Mouse (Mus musculus): ENCODE results near the gene Car4. TPM values are rescaled to one million over a fixed set of nuclear protein-coding genes. Genes with fewer than 3 reads are reported as not detected.

Gene Car4
- not detected in 2 replicates for polyA plus RNA-seq (2012; ENCODE audit: low replicate concordance)

DNA sequence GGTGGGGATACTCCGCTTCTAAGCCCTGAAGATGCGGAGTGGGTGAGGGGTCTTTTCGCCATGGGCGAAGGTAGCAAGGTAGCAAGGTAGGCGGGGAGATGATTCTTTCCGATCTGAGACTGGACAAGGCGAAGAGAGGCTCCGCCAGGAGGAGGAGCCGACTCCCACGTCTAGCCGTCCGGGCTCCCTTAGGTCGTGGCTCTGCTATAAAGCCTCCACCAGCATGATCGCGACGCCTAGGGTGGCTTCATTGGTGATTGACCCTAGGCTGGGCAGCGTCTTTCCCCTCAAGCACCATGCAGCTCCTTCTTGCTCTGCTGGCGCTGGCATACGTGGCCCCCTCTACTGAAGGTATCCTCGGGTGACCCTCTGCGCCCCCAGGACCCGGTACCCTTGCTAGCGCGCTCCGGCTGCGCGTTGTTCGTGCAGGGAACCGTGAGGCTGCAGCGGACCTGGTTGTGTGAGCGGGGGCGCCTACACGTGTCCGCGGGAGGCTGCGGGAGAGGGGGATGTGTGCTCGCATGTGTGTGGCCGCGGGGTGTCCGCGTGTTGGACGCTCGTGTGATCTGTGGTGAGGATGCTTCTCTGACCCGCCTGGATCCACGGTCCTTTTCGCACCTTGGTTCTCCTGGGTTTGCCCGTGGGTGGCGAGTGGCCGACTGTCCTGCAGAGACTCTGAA lies at the start of gene Car4:
Gene Car4, plus strand, starts transcription at position 196 of the 680 bp plus-strand sequence.

DNA sequence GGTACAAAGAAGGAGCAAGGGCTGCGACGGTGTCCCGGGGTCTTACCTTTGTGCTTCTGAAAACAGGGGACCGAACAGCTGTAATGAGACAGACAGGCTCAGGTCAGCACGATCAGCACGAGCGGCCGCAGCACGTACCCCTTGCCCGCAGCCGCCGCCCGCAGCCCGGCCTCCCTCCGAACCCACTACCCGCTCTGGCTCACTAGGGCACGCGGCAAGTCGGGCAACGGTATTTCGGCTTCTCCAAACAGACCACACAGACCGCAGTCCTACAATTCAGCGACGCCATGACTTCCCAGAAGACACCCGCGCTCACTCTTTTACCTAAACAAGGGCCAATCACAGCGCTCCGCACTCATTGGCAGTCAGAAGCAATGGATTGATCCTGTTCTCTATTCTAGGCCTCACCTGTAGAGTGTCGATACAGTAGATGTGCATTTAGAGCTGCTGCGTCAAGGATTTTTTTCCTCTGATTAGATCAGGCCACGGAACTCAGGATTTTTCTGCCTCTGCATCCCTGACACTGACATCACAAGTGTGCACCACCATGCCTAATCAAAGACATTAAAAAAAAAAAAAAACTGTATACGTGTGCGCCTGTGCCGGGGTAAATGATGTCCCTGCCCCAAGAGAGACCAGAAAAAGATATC lies 41.4 kb upstream of the Car4 start, which contains the start of gene Znhit3:
Gene Znhit3, minus strand, starts transcription at position 314 of the 650 bp plus-strand sequence.

Other genes starting within 250 kb of the Car4 start
- gene Mrm1, start 138.3 kb upstream of the Car4 start, polyA plus RNA-seq (2012; ENCODE audit: low replicate concordance) = 8.2 and 12.2 TPM in 2 replicates
- gene Dhrs11, start 128.8 kb upstream of the Car4 start, polyA plus RNA-seq (2012; ENCODE audit: low replicate concordance) = 12.8 and 36.0 TPM in 2 replicates
- gene Ggnbp2, start 87.0 kb upstream of the Car4 start, polyA plus RNA-seq (2012; ENCODE audit: low replicate concordance) = 84.8 and 114 TPM in 2 replicates
- gene Myo19, start 77.6 kb upstream of the Car4 start, polyA plus RNA-seq (2012; ENCODE audit: low replicate concordance) = 7.4 and 12.7 TPM in 2 replicates
- gene Pigw, start 77.5 kb upstream of the Car4 start, polyA plus RNA-seq (2012; ENCODE audit: low replicate concordance) = 1.3 and 2.4 TPM in 2 replicates
- 1.6 and 1.8 TPM in 2 replicates for gene Znhit3, start 41.4 kb upstream of the Car4 start, polyA plus RNA-seq (2012; ENCODE audit: low replicate concordance)
- 12.4 and 18.2 TPM in 2 replicates for gene Usp32, start 182.4 kb downstream of the Car4 start, polyA plus RNA-seq (2012; ENCODE audit: low replicate concordance)
- gene 1700125H20Rik, start 212.6 kb downstream of the Car4 start, polyA plus RNA-seq (2012; ENCODE audit: low replicate concordance) = not detected in 2 replicates

Measured in hematopoietic multipotent progenitor cell, adult 10-12 weeks (in vitro differentiated cells).